Mouse (Mus musculus) kidney, adult 18-20 months (tissue): ENCODE data around the gene Prrc2a.

Source experiments
- DNase-seq: peaks from one replicate; pipeline ENCODE4 v3.0.0; 2021

Gene Prrc2a

GRCm38 (mm10) chr17:35100196-35100765 is 64.4 kb downstream of the Prrc2a start:
- no peak for DNase-seq
